Mouse (Mus musculus): Measurements from ENCODE around the gene Ptpn21.
A peak's percentile ranks its signal among the peaks of the same experiment; 100 is the strongest.

The Ptpn21 gene

GRCm38 (mm10) chr12:98644852-98645251, 92.4 kb downstream of the Ptpn21 start:
- DNase-seq, result no peak

DNA sequence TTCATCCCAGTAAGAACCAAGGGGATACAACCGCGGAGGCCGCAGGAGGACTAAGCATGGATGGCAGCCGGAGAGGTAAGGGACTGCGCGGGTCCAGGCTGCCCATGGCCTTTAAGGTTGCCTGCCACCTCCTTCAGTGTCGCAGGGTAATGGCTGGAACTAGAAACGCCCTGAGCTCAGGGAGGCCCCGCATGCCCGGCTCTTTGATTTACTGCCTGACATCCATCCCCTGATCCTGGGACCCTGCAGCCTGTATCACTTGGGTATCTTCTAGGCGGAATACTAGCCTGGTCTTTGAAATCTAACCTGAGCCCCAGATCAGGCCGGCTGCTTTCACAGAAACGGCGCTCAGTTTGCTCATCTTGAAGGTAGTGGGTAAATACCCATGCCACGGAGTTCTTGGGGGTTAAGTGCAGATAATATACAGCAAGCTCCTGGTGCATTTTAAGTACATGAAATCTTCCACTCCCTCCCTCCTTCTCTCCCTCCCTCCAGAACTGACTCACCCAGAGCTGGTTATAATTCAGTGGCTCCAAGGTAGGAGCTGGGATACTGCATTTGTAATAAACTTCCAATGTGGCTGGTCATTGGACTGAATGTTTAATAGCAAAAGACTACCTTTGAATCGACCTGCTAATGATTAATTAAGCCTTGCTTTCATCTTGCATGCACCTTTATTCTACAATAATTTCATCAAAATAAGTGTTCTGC, 108.8 kb downstream of the Ptpn21 start:
- no peak for DNase-seq

- peak; percentile 98 for DNase-seq
Observed at GRCm38 (mm10) chr12:98627392-98628259, 109.6 kb downstream of the Ptpn21 start, which contains the start of gene Spata7. Gene Spata7, plus strand, starts transcription at chr12:98628157.
